Mouse (Mus musculus) induced T-regulatory cell, adult 2 months (primary cell): ENCODE results near the gene Naf1.

Source experiments
- DNase-seq: peaks from one replicate; pipeline ENCODE4 v3.0.0-alpha.2; 2012; ENCODE audit warnings: low read depth

Naf1 gene

DNA sequence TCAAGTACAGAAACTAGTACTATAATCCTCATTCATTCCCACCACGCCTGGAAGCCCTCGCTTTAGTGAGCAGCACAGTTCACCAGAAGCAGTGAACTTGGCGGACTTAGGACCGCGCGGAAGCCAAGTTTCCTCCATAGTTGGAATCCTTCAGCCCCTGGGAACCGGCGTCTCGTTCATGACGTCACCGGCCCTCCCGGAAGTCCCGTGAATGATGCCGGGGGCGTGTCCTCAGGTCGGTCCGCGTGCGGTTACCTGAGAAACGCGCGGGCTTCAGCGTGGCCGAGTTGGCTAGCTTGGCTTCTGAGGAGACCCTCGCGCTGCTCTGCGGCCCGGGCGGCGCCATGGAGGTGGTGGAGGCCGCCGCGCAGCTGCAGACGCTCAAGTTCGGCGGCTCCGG, at the start of gene Naf1:
Gene Naf1 (plus strand): TSS at position 195 of the 400 bp plus-strand sequence.
- peak; percentile 96 for DNase-seq

GRCm38 (mm10) chr8:66860921-66861588, 1.0 kb downstream of the Naf1 start:
- peak; percentile 52 for DNase-seq

- peak; percentile 51 for DNase-seq
Measured at GRCm38 (mm10) chr8:66861589-66862500, 1.8 kb downstream of the Naf1 start.

DNA sequence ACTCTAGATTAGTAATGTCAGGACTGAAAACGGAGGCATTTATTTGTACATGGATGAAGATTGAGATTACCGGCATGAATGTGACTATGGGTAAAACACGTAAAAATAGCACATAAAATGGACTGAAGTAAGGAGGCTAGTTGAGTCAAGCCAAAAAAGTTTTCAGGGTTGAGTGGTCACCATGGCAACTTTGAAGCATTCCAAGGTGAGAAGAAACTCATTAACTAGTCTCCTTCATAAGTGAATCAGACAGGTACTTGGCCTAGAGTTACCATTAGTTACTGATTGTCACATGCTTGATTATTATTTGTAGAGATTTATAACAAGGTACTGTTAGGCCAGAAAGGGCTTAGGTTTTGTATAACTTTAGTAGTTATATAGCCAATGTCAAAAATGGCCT, 3.7 kb downstream of the Naf1 start:
- DNase-seq: no peak

DNA sequence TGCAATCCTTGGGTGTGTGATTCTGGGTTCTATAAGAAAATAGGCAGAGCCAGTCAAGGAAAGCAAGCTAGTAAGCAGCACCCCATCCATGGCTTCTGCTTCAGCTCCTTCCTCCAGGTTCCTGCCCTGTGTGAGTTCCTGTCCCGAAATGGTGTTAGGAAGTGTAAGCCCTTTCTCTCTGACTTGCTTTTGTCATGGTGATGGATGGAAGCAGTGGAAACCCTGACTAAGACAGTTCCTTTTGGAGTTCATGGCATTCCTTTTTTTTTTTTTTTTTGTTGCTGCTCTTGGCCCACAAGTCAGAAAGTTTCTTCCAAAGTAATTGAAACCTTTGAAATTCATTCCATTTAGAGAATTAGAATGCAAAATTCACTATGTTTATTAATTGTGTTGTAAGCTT, 5.1 kb downstream of the Naf1 start:
- no peak for DNase-seq

GRCm38 (mm10) chr8:66867679-66868078, 7.7 kb downstream of the Naf1 start:
- DNase-seq: no peak

GRCm38 (mm10) chr8:66869211-66869932, 9.4 kb downstream of the Naf1 start:
- no peak for DNase-seq

DNA sequence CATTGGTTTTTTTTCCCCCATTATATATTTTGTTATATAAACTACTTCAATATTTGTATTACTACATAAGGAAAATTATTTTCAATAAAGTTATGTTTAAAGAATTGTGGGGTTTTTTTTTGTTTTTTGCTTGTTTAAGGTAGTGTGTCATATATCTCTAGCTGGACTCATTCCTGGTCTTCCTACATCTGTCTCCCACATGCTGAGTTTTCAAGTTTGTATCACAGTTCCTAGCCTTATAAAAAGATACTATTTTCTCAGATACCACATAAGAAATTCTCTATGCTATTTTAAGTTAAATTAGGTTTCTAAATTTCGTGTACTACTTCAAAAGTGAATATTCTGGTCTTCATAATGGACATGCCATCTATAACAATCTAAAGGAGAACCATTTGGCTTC, 23.8 kb downstream of the Naf1 start:
- no peak for DNase-seq

DNA sequence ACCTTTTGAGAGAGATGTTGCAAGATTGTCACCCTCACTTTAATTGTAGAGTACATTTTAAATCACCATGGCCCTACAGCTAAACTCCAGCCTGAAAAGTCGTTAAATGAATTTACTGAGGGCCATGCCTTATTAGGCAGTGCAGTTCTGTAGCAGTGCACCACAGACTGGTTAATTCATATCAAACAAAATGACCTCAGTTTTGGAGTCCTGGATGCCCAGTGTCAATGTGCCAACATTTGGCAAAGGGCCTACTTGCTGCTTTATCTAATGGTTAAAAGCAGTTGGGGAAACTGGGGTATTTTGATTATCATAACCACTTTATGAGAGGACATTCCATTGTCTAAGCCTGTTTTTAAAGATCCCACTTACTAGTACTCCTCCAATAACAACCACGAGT, 31.9 kb downstream of the Naf1 start:
- DNase-seq: no peak

DNA sequence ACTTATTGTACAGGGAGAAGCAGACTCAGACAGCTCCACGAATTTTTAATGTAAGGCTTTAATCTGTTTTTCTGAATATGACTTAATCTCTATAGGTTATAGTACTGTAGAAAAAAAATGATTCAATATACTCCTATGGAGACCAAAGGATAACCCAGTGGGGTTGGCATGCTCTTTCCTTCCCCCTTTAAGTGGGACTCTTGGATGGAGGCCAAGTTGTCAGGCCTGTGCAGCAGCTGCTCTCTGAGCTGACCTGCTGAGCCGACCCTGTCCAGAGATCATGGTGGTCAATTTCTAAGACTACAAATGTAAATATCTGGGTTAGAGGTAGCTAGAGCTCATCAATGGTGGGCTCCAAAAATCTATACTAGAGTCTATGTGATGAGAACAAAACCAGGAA, 45.0 kb downstream of the Naf1 start:
- DNase-seq: no peak

- DNase-seq: no peak
Measured at GRCm38 (mm10) chr8:66905557-66905956, 45.5 kb downstream of the Naf1 start.

DNA sequence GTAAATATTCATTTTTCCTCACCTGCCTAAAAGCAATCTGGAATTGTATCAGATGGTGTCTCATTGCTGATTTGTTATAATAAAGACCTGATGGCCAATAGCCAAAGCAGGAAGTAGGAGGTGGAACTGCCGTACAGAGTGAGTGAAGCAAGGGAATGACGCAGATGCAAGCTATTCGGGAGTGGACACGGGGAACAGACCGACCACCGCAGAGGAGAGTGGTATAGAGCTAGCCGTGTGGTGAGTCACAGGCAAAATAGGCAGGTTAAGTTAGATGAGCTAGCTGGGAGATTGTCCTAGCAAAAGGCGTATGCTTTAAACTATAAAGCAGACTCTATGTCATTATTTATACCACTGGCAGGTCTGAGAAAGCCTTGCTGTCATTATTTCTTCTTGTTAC, 46.1 kb downstream of the Naf1 start:
- no peak for DNase-seq

DNA sequence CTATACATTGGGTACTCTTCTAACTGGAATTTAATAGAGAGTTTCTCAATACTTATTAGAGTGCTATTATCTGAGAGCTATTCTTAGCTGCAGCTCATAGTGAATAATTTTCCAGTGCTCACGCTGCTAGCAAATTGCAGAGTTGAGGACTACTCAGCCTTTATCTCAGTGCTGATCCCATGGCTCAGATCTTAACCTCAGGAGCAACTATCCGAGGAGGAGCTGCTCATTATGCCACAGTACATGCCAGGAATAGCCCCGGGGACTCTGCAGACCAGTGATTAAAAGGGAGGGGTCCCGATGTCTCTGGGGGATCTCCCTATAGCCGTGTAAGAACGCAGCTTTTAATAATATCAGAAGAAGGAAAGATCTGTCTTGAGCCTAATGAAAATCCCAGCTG, 50.7 kb downstream of the Naf1 start:
- DNase-seq: no peak

- DNase-seq: peak; percentile 65
Measured at GRCm38 (mm10) chr8:66913616-66914536, 53.9 kb downstream of the Naf1 start.

- DNase-seq: no peak
Measured at GRCm38 (mm10) chr8:66916056-66916455, 56.0 kb downstream of the Naf1 start.

DNA sequence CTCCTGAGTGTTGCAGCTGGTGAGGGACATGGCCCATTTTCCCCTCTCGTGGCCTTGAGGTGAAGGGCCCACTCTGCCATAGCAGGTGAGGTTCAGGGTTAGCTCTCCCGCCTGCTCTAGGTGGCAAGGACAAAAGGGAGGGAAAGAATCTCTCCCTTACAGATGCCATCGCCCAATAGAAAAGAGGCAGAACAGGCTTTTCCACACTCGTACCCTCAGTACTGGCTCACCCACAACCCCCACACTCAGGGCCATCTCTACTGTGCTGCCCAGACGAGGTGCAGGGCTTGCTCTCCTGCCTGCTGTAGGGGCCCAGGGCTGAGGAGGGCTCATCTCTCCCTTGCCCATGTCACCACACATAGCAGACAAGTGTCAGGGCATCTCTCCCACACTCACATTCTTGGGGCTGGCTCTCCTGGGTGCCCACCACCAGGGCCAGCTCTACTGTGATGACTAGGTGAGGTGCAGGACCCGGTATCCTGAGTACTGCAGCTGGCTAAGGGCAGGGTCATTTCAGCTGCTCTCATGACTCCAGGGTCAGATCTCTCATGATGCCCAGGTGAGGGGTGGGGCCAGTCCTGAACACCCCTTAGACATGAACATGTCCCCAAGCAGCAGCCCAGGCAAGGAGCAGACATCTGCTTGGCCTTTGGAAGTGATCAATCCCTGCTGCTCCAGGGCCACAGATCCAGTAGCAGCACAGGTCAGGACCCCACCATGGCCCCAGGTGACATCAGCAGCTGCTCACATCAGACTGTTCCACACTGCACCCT, 57.9 kb downstream of the Naf1 start:
- no peak for DNase-seq

- no peak for DNase-seq
Measured at GRCm38 (mm10) chr8:66918471-66918870, 58.5 kb downstream of the Naf1 start.

DNA sequence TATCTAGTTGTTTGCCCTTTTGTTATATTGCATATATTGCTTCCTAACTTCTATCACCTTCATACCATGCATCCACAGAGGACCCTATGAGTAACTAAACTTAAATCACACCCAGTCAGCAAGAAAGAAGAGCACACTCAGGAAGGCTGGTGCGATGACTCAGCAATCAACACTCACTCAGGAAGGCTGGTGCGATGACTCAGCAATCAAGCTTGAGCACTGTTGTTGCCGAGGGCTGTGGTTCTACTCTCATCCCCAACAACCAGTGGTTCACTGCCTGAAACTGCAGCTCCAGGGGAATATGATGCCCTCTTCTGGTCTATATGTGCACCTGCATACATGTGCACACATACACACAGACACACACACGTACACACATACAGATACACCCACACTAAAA, 73.7 kb downstream of the Naf1 start:
- no peak for DNase-seq

DNA sequence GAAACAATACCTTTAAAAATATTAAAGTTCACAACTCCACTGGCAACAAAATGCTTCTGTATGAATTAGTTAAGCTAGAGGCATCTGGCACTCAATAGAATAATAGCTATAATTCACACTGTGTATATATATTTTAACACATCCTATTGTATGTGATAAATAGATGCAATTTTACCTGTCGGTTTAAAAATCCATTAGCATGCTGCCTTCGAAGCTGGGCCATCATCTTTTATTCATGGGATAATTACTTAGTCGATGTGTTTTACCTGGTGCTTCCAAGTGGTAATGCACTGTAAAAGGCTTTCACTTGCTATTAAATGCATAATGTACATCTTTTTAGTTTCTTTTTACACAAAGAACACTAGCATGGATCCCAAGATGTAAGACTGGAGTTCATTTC, 76.2 kb downstream of the Naf1 start:
- no peak for DNase-seq
